Mouse (Mus musculus): ENCODE results near the gene Scp2d1.
"Not testable (repeated sequence)": the region's sequence is repeated elsewhere in the genome, so short reads cannot be mapped to it uniquely, and the experiment has no call there.

The Scp2d1 gene

GRCm38 (mm10) chr2:144823356-144823755 lies at the start of gene Scp2d1:
Gene Scp2d1 (plus strand): TSS chr2:144823656.
- DNase-seq: not testable (repeated sequence)

- DNase-seq: no peak
Measured at GRCm38 (mm10) chr2:144774636-144775160, 48.8 kb upstream of the Scp2d1 start.

- no peak for DNase-seq
Measured at GRCm38 (mm10) chr2:144775626-144776025, 47.8 kb upstream of the Scp2d1 start.

- no peak for DNase-seq
Measured at GRCm38 (mm10) chr2:144779263-144779662, 44.2 kb upstream of the Scp2d1 start.

- peak in 1 of 2 experiments; percentile 35 for DNase-seq
Measured at GRCm38 (mm10) chr2:144780731-144781130, 42.7 kb upstream of the Scp2d1 start.

GRCm38 (mm10) chr2:144781871-144782270 lies 41.6 kb upstream of the Scp2d1 start:
- no peak for DNase-seq

- DNase-seq: no peak
Measured at GRCm38 (mm10) chr2:144782481-144782880, 41.0 kb upstream of the Scp2d1 start.

GRCm38 (mm10) chr2:144783190-144783589 lies 40.3 kb upstream of the Scp2d1 start:
- peak; percentile 14 to 50 for DNase-seq

GRCm38 (mm10) chr2:144783831-144784230 lies 39.6 kb upstream of the Scp2d1 start:
- no peak for DNase-seq

GRCm38 (mm10) chr2:144791671-144792294 lies 31.7 kb upstream of the Scp2d1 start:
- DNase-seq: no peak

GRCm38 (mm10) chr2:144797515-144797914 lies 25.9 kb upstream of the Scp2d1 start:
- DNase-seq: no peak

GRCm38 (mm10) chr2:144807766-144808754 lies 15.4 kb upstream of the Scp2d1 start:
- no peak for DNase-seq

- DNase-seq: no peak
Measured at GRCm38 (mm10) chr2:144828457-144828985, 5.1 kb downstream of the Scp2d1 start.

GRCm38 (mm10) chr2:144836667-144837311 lies 13.3 kb downstream of the Scp2d1 start:
- peak in 1 of 2 experiments; percentile 25 for DNase-seq

GRCm38 (mm10) chr2:144837312-144837679 lies 13.8 kb downstream of the Scp2d1 start:
- peak; percentile 8 to 62 for DNase-seq

GRCm38 (mm10) chr2:144868827-144869226 lies 45.4 kb downstream of the Scp2d1 start:
- peak in 1 of 2 experiments; percentile 25 for DNase-seq

Measured in lung, postnatal 4 days (tissue).